Mouse (Mus musculus) stomach, embryonic 14.5 days (tissue): Measurements from ENCODE around the gene I0C0044D17Rik. TPM values are rescaled to one million over a fixed set of nuclear protein-coding genes. Genes with fewer than 3 reads are reported as not detected.
"Not testable (repeated sequence)": the region's sequence is repeated elsewhere in the genome, so short reads cannot be mapped to it uniquely, and the experiment has no call there.

Experiments
- ATAC-seq: fragments of 200-750 bp; cut with Nextera tagmentation; 2 replicates; pipeline ENCODE4 v1.8.0; 2017; ENCODE audit warnings: low read depth, moderate TSS enrichment; ENCODE audit not compliant: insufficient number of reproducible peaks, insufficient read depth, low FRiP score
- H3K27ac ChIP-seq: fragments of 300-500 bp; sonication (generic); 2 replicates; pipeline ENCODE4 v1.5.1; 2014; ENCODE audit warnings: mild to moderate bottlenecking, low read length, moderate library complexity, mixed read lengths
- H3K27me3 ChIP-seq: fragments of 300-500 bp; sonication (generic); 2 replicates; pipeline ENCODE4 v1.6.1; 2014; ENCODE audit warnings: low read length, control low read depth, mixed read lengths; ENCODE audit not compliant: control insufficient read depth, insufficient read depth
- H3K36me3 ChIP-seq: fragments of 300-500 bp; sonication (generic); 2 replicates; pipeline ENCODE4 v1.6.1; 2014; ENCODE audit warnings: mild to moderate bottlenecking, control low read depth, low read length, moderate library complexity, mixed read lengths; ENCODE audit not compliant: control insufficient read depth, insufficient read depth
- H3K4me1 ChIP-seq: fragments of 300-500 bp; sonication (generic); 2 replicates; pipeline ENCODE4 v1.6.1; 2014; ENCODE audit warnings: low read length, control low read depth, mixed read lengths; ENCODE audit not compliant: control insufficient read depth, insufficient read depth
- H3K4me2 ChIP-seq: fragments of 300-500 bp; sonication (generic); replicated peaks from 2 replicates; pipeline ENCODE4 v1.6.1; 2014; ENCODE audit warnings: low read depth, low read length, control low read depth
- H3K4me3 ChIP-seq: fragments of 300-500 bp; sonication (generic); 2 replicates; pipeline ENCODE4 v1.5.1; 2014; ENCODE audit warnings: low read depth, low read length, control low read depth
- H3K9ac ChIP-seq: fragments of 300-500 bp; sonication (generic); replicated peaks from 2 replicates; pipeline ENCODE4 v1.6.1; 2014; ENCODE audit warnings: low read depth, mild to moderate bottlenecking, control low read depth, low read length, moderate library complexity, mixed read lengths
- H3K9me3 ChIP-seq: fragments of 300-500 bp; sonication (generic); 2 replicates; pipeline ENCODE4 v1.6.1; 2016; ENCODE audit warnings: low read depth, low read length, control low read depth; ENCODE audit not compliant: control insufficient read depth
- WGBS: fragments of 180-500 bp; shearing (Covaris S2); extraction: QIAGEN DNeasy Blood & Tissue Kit; methylation state at CpG from one replicate; pipeline ENCODE4 v1.1.7; 2014; 5-methylcytosine and 5-hydroxymethylcytosine counted together
- polyA plus RNA-seq: library from polyadenylated mRNA; unstranded; fragments of >200 nt; fragmentation: Nextera tagmentation; extraction: Ambion mirVana; gene quantifications from 2 replicates; pipeline ENCODE4 v1.2.1, GENCODE M21; 2014

Gene I0C0044D17Rik
- polyA plus RNA-seq, result not detected in 2 replicates

DNA sequence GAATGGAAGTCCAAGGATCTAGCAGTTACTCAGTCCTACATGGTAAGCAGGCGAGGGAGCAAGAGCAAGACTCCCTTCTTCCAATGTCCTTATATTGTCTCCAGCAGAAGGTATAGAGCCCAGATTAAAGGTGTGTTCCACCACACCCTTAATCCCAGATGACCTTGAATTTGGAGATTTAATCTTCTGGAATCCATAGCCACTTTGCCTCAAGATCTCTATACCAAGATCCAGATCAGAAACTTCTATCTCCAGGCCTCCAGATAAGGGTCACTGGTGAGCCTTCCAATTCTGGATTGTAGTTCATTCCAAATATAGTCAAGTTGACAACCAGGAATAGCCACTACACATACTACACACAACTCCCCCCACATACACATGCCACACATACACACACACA is at the start of gene I0C0044D17Rik:
TSS of gene I0C0044D17Rik (minus strand) at position 101 of the 400 bp plus-strand sequence.
- H3K9ac ChIP-seq, H3K9me3 ChIP-seq, H3K4me3 ChIP-seq, H3K27ac ChIP-seq, H3K27me3 ChIP-seq, H3K4me1 ChIP-seq, ATAC-seq, H3K36me3 ChIP-seq, H3K4me2 ChIP-seq: not testable (repeated sequence)
- WGBS, result 86% methylated on average over 1 of the region's 1 CpGs

GRCm38 (mm10) chr4:98865386-98866237 is 42.0 kb upstream of the I0C0044D17Rik start:
- Histone ChIP-seq H3K4me3 (no peak overlapping the region), H3K27ac (no peak overlapping the region; the same call in 1 of the 2 replicates), H3K36me3 (no peaks in the 10 kb centered on the region), H3K4me2 (no peak overlapping the region), H3K9ac (no peak overlapping the region), H3K27me3 (no peaks in the 10 kb centered on the region), H3K4me1 (no peaks in the 10 kb centered on the region; the same call in 1 of the 2 replicates), H3K9me3 (no peaks in the 10 kb centered on the region)
- no peak for ATAC-seq
- 57% methylated on average over 14 of the region's 14 CpGs for WGBS

DNA sequence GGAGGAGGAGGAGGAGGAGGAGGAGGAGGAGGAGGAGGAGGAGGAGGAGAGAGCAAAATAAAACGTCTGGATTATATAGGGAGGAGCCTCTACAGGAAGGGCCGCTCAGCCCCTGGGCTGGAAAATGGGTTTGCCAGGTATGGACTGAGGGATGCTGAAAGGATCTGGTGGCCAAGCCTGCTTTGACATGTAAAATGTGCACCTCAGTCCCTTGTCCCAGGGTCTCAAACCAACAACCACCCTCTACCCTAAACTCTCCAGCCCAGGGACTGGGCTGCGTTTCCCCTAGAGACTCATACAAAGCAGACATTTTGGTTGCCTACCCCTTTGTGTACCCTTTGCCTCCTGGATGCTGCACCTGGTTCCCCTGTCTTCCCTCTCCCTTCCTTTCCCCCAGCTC is 40.9 kb upstream of the I0C0044D17Rik start:
- no peak overlapping the region for H3K27ac ChIP-seq
- H3K4me2 ChIP-seq, result no peak overlapping the region
- H3K9ac ChIP-seq, result no peak overlapping the region
- H3K9me3 ChIP-seq, result 0 out of 2 replicates have a peak, but pooled peaks cover 5% of the 10 kb centered on the region
- H3K36me3 ChIP-seq, result no peaks in the 10 kb centered on the region
- no peak overlapping the region for H3K4me3 ChIP-seq
- no peaks in the 10 kb centered on the region; the same call in 1 of the 2 replicates for H3K4me1 ChIP-seq
- 80% methylated on average over 3 of the region's 3 CpGs for WGBS
- ATAC-seq, result no peak
- H3K27me3 ChIP-seq, result no peaks in the 10 kb centered on the region

DNA sequence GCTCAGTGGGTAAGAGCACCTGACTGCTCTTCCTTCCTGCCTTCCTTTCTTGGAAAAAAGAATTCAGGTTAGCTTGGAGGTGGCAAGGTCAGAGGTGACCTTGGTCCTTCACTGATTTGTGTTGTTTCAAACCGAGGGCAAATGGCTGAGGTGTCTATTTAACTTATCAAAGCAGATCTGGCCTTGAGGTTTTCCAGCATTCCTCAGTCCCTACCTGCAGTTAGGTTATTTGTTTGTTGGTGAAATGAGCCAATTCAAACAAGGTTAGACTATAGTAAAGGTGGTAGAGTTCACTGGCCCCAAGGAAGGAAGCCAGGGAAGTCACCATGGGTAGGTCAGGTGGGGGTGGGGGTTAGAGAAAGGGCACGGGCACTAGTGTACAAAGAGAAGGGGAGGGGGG is 40.5 kb upstream of the I0C0044D17Rik start:
- Histone ChIP-seq H3K36me3 (no peaks in the 10 kb centered on the region), H3K27me3 (no peaks in the 10 kb centered on the region), H3K4me3 (no peak overlapping the region), H3K4me2 (no peak overlapping the region), H3K4me1 (no peaks in the 10 kb centered on the region; the same call in 1 of the 2 replicates), H3K9ac (no peak overlapping the region), H3K27ac (no peak overlapping the region), H3K9me3 (0 out of 2 replicates have a peak, but pooled peaks cover 6% of the 10 kb centered on the region)
- ATAC-seq, result no peak
- WGBS, result 31% methylated on average over 1 of the region's 2 CpGs

DNA sequence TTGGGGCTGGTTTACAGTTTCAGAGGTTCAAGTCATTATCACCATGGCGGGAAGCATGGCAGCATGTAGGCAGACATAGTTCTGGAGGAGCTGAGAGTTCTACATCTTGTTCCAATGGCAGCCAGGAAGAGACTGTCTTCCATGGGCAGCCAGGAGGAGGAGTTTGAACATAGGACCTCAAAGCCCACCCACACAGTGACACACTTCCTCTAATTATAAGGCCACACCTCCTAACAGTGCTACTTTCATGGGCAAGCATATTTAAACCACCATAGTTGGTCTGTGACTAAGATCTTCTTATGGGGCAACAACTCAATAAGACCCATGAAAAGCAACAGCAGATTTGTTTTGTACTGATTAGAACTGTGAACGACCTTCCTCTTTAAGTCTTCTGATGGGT is 39.8 kb upstream of the I0C0044D17Rik start:
- Histone ChIP-seq H3K4me1 (no peaks in the 10 kb centered on the region; the same call in 1 of the 2 replicates), H3K9me3 (0 out of 2 replicates have a peak, but pooled peaks cover 6% of the 10 kb centered on the region), H3K36me3 (no peaks in the 10 kb centered on the region), H3K27me3 (no peaks in the 10 kb centered on the region), H3K4me2 (no peak overlapping the region), H3K4me3 (no peak overlapping the region), H3K27ac (no peak overlapping the region), H3K9ac (no peak overlapping the region)
- WGBS, result 86% methylated on average over 2 of the region's 2 CpGs
- no peak for ATAC-seq

DNA sequence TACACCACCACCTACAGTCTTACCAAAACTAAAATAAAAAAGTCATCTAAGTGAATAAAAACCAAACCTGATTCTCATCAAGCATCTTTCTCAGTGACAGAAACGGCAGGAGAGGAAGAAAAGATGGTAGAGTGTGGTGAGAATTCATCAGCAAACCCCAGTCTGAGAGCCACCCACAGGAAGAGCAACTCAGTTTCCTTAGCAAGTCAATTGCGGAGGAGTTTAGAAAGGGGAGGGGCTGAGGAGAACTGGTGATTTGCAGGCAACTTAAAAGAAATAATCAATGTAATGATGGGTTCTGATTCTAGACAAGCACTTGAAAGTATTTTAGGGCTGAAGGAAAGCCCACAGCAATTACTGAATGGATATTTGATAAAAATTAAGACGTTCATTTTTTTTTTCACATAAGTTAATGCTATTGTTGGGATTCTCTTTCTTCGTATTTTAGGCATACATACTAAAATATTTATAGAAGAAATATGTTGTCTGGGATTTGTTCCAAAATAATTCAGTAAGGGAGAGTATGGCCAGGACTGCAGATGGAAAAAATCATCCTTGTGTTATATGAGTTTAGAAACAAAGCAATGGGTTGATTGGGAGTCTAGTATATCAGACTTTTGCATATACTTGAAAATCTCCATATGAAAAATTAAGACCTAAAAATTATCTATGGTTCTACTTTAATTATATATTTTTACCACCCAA is 34.7 kb upstream of the I0C0044D17Rik start:
- 36% methylated on average over 4 of the region's 4 CpGs for WGBS
- no peaks in the 10 kb centered on the region for H3K36me3 ChIP-seq
- no peak for ATAC-seq
- peak overlapping the region; percentile 52; the same call in 1 of the 2 replicates for H3K27ac ChIP-seq
- no peaks in the 10 kb centered on the region for H3K27me3 ChIP-seq
- H3K4me2 ChIP-seq, result no peak overlapping the region
- H3K9ac ChIP-seq, result no peak overlapping the region
- H3K9me3 ChIP-seq, result 0 out of 2 replicates have a peak, but pooled peaks cover 6% of the 10 kb centered on the region
- H3K4me3 ChIP-seq, result no peak overlapping the region
- H3K4me1 ChIP-seq, result peaks cover 4% of the 10 kb centered on the region; the same call in 1 of the 2 replicates

GRCm38 (mm10) chr4:98857037-98857648 is 33.5 kb upstream of the I0C0044D17Rik start:
- no peaks in the 10 kb centered on the region for H3K36me3 ChIP-seq
- H3K4me3 ChIP-seq, result no peak overlapping the region
- H3K27ac ChIP-seq, result peak overlapping the region; percentile 22; the same call in 1 of the 2 replicates
- H3K9ac ChIP-seq, result no peak overlapping the region
- 67% methylated on average over 11 of the region's 11 CpGs for WGBS
- no peak for ATAC-seq
- H3K27me3 ChIP-seq, result no peaks in the 10 kb centered on the region
- peaks cover 4% of the 10 kb centered on the region; the same call in 1 of the 2 replicates for H3K4me1 ChIP-seq
- H3K4me2 ChIP-seq, result no peak overlapping the region
- H3K9me3 ChIP-seq, result 0 out of 2 replicates have a peak, but pooled peaks cover 6% of the 10 kb centered on the region

- no peaks in the 10 kb centered on the region for H3K36me3 ChIP-seq
- H3K9ac ChIP-seq, result no peak overlapping the region
- 89% methylated on average over 4 of the region's 4 CpGs for WGBS
- no peaks in the 10 kb centered on the region for H3K27me3 ChIP-seq
- no peak overlapping the region for H3K4me3 ChIP-seq
- H3K4me1 ChIP-seq, result 0 out of 2 replicates have a peak, but pooled peaks cover 4% of the 10 kb centered on the region
- H3K9me3 ChIP-seq, result no peaks in the 10 kb centered on the region
- no peak overlapping the region for H3K27ac ChIP-seq
- ATAC-seq, result no peak
- no peak overlapping the region for H3K4me2 ChIP-seq
These were observed 30.3 kb upstream of the I0C0044D17Rik start for GRCm38 (mm10) chr4:98853926-98854325.
